8 mouse cellular contexts compared by ENCODE assay signal in genomic region chr11:88216231-88216685, GRCm38 (mm10). TPM values are rescaled to one million over a fixed set of nuclear protein-coding genes. Genes with fewer than 3 reads are reported as not detected.
DNase-seq lines count a peak whose midpoint lies in the region; ATAC-seq and TF ChIP-seq lines count a peak whose summit lies in the region.

No protein-coding gene starts in this region.

- no peak overlapping the region for H3K9ac ChIP-seq in ES-E14 (ENCODE audit: insufficient read depth, low read depth, low read length, poor library complexity, severe bottlenecking)
- peak overlapping the region; percentile 19; the same call in 1 of the 2 replicates for H3K9ac ChIP-seq in intestine, embryonic 16.5 days (ENCODE audit: low read depth, low read length)

- no peak overlapping the region for H3K4me3 ChIP-seq in ES-E14 (ENCODE audit: insufficient read depth in 1 of 2, low read depth in 1 of 2, low read length in 2 of 2, poor library complexity in 1 of 2, severe bottlenecking in 1 of 2)
- H3K4me3 ChIP-seq in intestine, embryonic 16.5 days (ENCODE audit: low read length): no peak overlapping the region
- no peak overlapping the region for H3K4me3 ChIP-seq in myocyte

- peaks cover 0 to 4% of the 10 kb centered on the region in 2 experiments; a peak in 1 of 4 replicates for H3K4me1 ChIP-seq in ES-E14 (ENCODE audit: control insufficient read depth in 2 of 2, insufficient read depth in 2 of 2, low read length in 2 of 2, poor library complexity in 1 of 2)
- H3K4me1 ChIP-seq in intestine, embryonic 16.5 days (ENCODE audit: control insufficient read depth, insufficient read depth, low read length): no peaks in the 10 kb centered on the region

- H3K4me2 ChIP-seq in intestine, embryonic 16.5 days (ENCODE audit: low read depth, low read length): no peak overlapping the region
- peak overlapping the region; percentile 40 for H3K4me2 ChIP-seq in myocyte (ENCODE audit: low read depth)

- TF ChIP-seq POLR2A in myocyte (IDR thresholded peaks at IDR 0.05; ENCODE audit: insufficient read length, low read depth): no peak

- DNase-seq in 3134 (ENCODE audit: extremely low read depth, insufficient read length, low spot score) (peak; percentile 39), ES-E14 (ENCODE audit: low read depth, low spot score) (no peak)
- DNase-seq in cerebellum, adult 8-10 months: peak; percentile 81
- DNase-seq in forelimb bud, embryonic 11.5 days (ENCODE audit: low read depth, low spot score): peak; percentile 87
- DNase-seq in left cerebral cortex, postnatal 25 days (ENCODE audit: low spot score in 2 of 2): peak; percentile 65 to 74
- DNase-seq in thymus, postnatal 14 days: peak; percentile 56

- peaks cover under 1% of the 10 kb centered on the region for H3K36me3 ChIP-seq in ES-E14 (ENCODE audit: control insufficient read depth, insufficient read depth, low read length, poor library complexity, severe bottlenecking)
- no peaks in the 10 kb centered on the region for H3K36me3 ChIP-seq in intestine, embryonic 16.5 days (ENCODE audit: control insufficient read depth, insufficient read depth, low read length)
- H3K36me3 ChIP-seq in myocyte (ENCODE audit: control insufficient read depth, insufficient read depth): no peaks in the 10 kb centered on the region

- no peaks in the 10 kb centered on the region for H3K27me3 ChIP-seq in intestine, embryonic 16.5 days (replicated peaks; ENCODE audit: control insufficient read depth, insufficient read depth, low read length)
- no peaks in the 10 kb centered on the region for H3K27me3 ChIP-seq in myocyte (ENCODE audit: control insufficient read depth, insufficient read depth, insufficient read length)

- H3K27ac ChIP-seq in ES-E14 (ENCODE audit: insufficient read depth, low read depth, low read length, poor library complexity, severe bottlenecking): no peak overlapping the region
- no peak overlapping the region for H3K27ac ChIP-seq in intestine, embryonic 16.5 days (ENCODE audit: low read length)

- WGBS in intestine, embryonic 16.5 days: 20% methylated on average over 10 of the region's 10 CpGs

- ATAC-seq in intestine, embryonic 16.5 days: no peak

- intact Hi-C loops in left cerebral cortex, postnatal 25 days (cut with DNase I): loop anchor here (1.0 kb wide), 1 partner anchor 607 kb away; no protein-coding TSS in a partner anchor

- no peaks in the 10 kb centered on the region for H3K79me2 ChIP-seq in myocyte (ENCODE audit: control insufficient read depth, insufficient read depth)

- no peak overlapping the region for H3ac ChIP-seq in myocyte (ENCODE audit: control insufficient read depth, insufficient read length)

- H3K9me3 ChIP-seq in ES-E14 (ENCODE audit: control insufficient read depth, insufficient read depth, low read depth, low read length): no peaks in the 10 kb centered on the region
- no peaks in the 10 kb centered on the region for H3K9me3 ChIP-seq in intestine, embryonic 16.5 days (ENCODE audit: control insufficient read depth, low read length)

- in situ Hi-C loops in ES-E14 (cut with MboI; ENCODE audit: low sequenced_read_pairs in 2 of 2, unreplicated experiment in 2 of 2): no loop called here

TF ChIP-seq in ES-E14, 5 proteins besides CTCF, POLR2A, EP300 and RAD21:
- peak; percentile 60; the same call in 1 of the 2 replicates for TF ChIP-seq ZC3H11A (IDR thresholded peaks at IDR 0.05; ENCODE audit: borderline replicate concordance, low read depth, low read length)
- no peak for TF ChIP-seq CHD2 (IDR thresholded peaks at IDR 0.05; ENCODE audit: low read depth, low read length)

TF ChIP-seq in myocyte, 11 proteins besides CTCF, POLR2A, EP300 and RAD21:
- no peak for TF ChIP-seq E2F4 (IDR thresholded peaks at IDR 0.05; ENCODE audit: insufficient read depth)
- no peak for TF ChIP-seq REST (IDR thresholded peaks at IDR 0.05; ENCODE audit: insufficient read depth, insufficient read length)
- TF ChIP-seq TCF12 (IDR thresholded peaks at IDR 0.05; ENCODE audit: insufficient read depth, poor library complexity, severe bottlenecking): no peak
- TF ChIP-seq MAX (IDR thresholded peaks at IDR 0.05; ENCODE audit: low read depth): no peak
- TF ChIP-seq SRF (IDR thresholded peaks at IDR 0.05; ENCODE audit: control insufficient read depth, insufficient read length, low read depth): no peak
- TF ChIP-seq USF1 (IDR thresholded peaks at IDR 0.05; ENCODE audit: low read depth): no peak
- TF ChIP-seq CEBPB (IDR thresholded peaks at IDR 0.05; ENCODE audit: insufficient read depth, poor library complexity, severe bottlenecking): no peak
- no peak for TF ChIP-seq TCF3 (IDR thresholded peaks at IDR 0.05; ENCODE audit: insufficient read length, low read depth)
- no peak for TF ChIP-seq MYOD1 (IDR thresholded peaks at IDR 0.05; ENCODE audit: control insufficient read depth in 1 of 3, insufficient read length in 2 of 3, low read depth in 2 of 3)
- no peak for TF ChIP-seq MYOG (IDR thresholded peaks at IDR 0.05; ENCODE audit: control insufficient read depth in 1 of 3, insufficient read depth in 1 of 3, insufficient read length in 2 of 3, low read depth in 2 of 3)
- no peak for TF ChIP-seq POLR2AphosphoS2 (IDR thresholded peaks at IDR 0.05; ENCODE audit: insufficient read length, low read depth)

RNA-seq across cellular contexts. Expression of gene Mrps23, which starts 12.1 kb away (rescaled TPM):
- 94.7 and 139 TPM in 2 replicates for total RNA-seq in ES-E14 (2012; rRNA removed)
- 56.3 and 63.9 TPM in 2 replicates for polyA plus RNA-seq in intestine, embryonic 16.5 days (2015; fragmentation: Nextera tagmentation; extraction: Ambion mirVana)
- total RNA-seq in left cerebral cortex, postnatal 25 days (2021): 10 to 100 TPM; 73.6 to 74.5 TPM
- polyA plus RNA-seq in myocyte (2012; fragmentation: generic; extraction: Trizol): 319 TPM
